Mouse (Mus musculus): ENCODE measurements around the gene Zfp276.
"Not testable (repeated sequence)": the region's sequence is repeated elsewhere in the genome, so short reads cannot be mapped to it uniquely, and the experiment has no call there.

The Zfp276 gene

GRCm38 (mm10) chr8:123244382-123244781 is 9.6 kb upstream of the Zfp276 start:
- no peak for DNase-seq (ENCODE audit: low spot score)

GRCm38 (mm10) chr8:123245543-123245942 is 8.5 kb upstream of the Zfp276 start:
- no peak for DNase-seq (ENCODE audit: low spot score)

- no peak for DNase-seq (ENCODE audit: low spot score)
Observed at GRCm38 (mm10) chr8:123247748-123248147, 6.2 kb upstream of the Zfp276 start.

- DNase-seq (ENCODE audit: low spot score), result no peak
Observed at GRCm38 (mm10) chr8:123248596-123248995, 5.4 kb upstream of the Zfp276 start.

GRCm38 (mm10) chr8:123250940-123251339 is 3.1 kb upstream of the Zfp276 start:
- no peak for DNase-seq (ENCODE audit: low spot score)

- DNase-seq (ENCODE audit: low spot score), result no peak
Observed at GRCm38 (mm10) chr8:123252925-123253324, 1.1 kb upstream of the Zfp276 start.

- no peak for DNase-seq (ENCODE audit: low spot score)
Observed at GRCm38 (mm10) chr8:123253451-123254098, 420 bp upstream of the Zfp276 start.

GRCm38 (mm10) chr8:123255170-123255569 is 1.2 kb downstream of the Zfp276 start:
- DNase-seq (ENCODE audit: low spot score), result no peak

- no peak for DNase-seq (ENCODE audit: low spot score)
Observed at GRCm38 (mm10) chr8:123257114-123257513, 3.1 kb downstream of the Zfp276 start.

- DNase-seq (ENCODE audit: low spot score), result not testable (repeated sequence)
Observed at GRCm38 (mm10) chr8:123257593-123257992, 3.6 kb downstream of the Zfp276 start.

- no peak for DNase-seq (ENCODE audit: low spot score)
Observed at GRCm38 (mm10) chr8:123267926-123268656, 14.1 kb downstream of the Zfp276 start.

- DNase-seq (ENCODE audit: low spot score), result no peak
Observed at GRCm38 (mm10) chr8:123271147-123271546, 17.2 kb downstream of the Zfp276 start.

- no peak for DNase-seq (ENCODE audit: low spot score)
Observed at GRCm38 (mm10) chr8:123271901-123272300, 17.9 kb downstream of the Zfp276 start.

- no peak for DNase-seq (ENCODE audit: low spot score)
Observed at GRCm38 (mm10) chr8:123274447-123274846, 20.5 kb downstream of the Zfp276 start.

- DNase-seq (ENCODE audit: low spot score), result no peak
Observed at GRCm38 (mm10) chr8:123275096-123275495, 21.1 kb downstream of the Zfp276 start.

- DNase-seq (ENCODE audit: low spot score), result no peak
Observed at GRCm38 (mm10) chr8:123278445-123278844, 24.4 kb downstream of the Zfp276 start.

GRCm38 (mm10) chr8:123279828-123280227 is 25.8 kb downstream of the Zfp276 start:
- DNase-seq (ENCODE audit: low spot score), result no peak

GRCm38 (mm10) chr8:123280302-123281094 is 26.5 kb downstream of the Zfp276 start:
- DNase-seq (ENCODE audit: low spot score), result no peak

- DNase-seq (ENCODE audit: low spot score), result not testable (repeated sequence)
Observed at GRCm38 (mm10) chr8:123282994-123283393, 29.0 kb downstream of the Zfp276 start.

GRCm38 (mm10) chr8:123283991-123284390 is 30.0 kb downstream of the Zfp276 start:
- no peak for DNase-seq (ENCODE audit: low spot score)

- DNase-seq (ENCODE audit: low spot score), result no peak
Observed at GRCm38 (mm10) chr8:123284493-123284892, 30.5 kb downstream of the Zfp276 start.

- DNase-seq (ENCODE audit: low spot score), result no peak
Observed at GRCm38 (mm10) chr8:123287362-123287761, 33.4 kb downstream of the Zfp276 start.

GRCm38 (mm10) chr8:123290166-123290565 is 36.2 kb downstream of the Zfp276 start:
- DNase-seq (ENCODE audit: low spot score), result peak; percentile 34
